Mouse (Mus musculus): Measurements from ENCODE around the gene Rtbdn. TPM values are rescaled to one million over a fixed set of nuclear protein-coding genes. Genes with fewer than 3 reads are reported as not detected.

Gene Rtbdn
- polyA plus RNA-seq, 1 experiment, result 0.13 TPM

DNA sequence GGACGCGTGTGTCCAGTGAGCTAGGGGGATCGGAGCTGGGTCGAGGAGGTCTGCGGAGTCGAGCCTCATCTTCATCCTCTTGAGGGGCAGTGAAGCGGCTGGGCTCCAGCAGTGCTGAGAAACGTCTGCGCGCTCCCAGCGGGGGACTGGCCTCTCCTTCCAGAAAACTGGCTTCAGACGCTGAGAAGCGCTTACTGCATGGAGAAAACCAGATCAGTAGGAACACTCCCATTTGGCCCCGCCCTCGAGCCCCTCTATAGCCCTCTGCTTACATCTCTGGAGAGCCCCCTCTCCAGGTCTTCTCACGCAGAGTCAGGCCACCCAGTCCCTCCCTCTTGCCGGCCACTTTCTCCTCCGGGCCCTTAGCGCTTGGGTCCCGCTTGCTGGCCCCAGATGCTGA lies 29.0 kb upstream of the Rtbdn start:
- TF ChIP-seq POLR2A (IDR thresholded peaks at IDR 0.05; ENCODE audit: control insufficient read depth, extremely low read depth, insufficient read depth, low read length, poor library complexity) (no peak), CTCF (IDR thresholded peaks at IDR 0.05; ENCODE audit: borderline replicate concordance, control insufficient read depth, extremely low read depth, insufficient read depth, low read length, poor library complexity) (no peak)
- no peak for DNase-seq
- no peak overlapping the region for H3K27ac ChIP-seq (ENCODE audit: control insufficient read depth, insufficient read depth, low read length)
- no peaks in the 10 kb centered on the region; the same call in 1 of the 2 replicates for H3K27me3 ChIP-seq (ENCODE audit: control insufficient read depth, insufficient read depth, low read length)
- WGBS, result 77% methylated on average over 20 of the region's 20 CpGs
- no peak overlapping the region for H3K4me3 ChIP-seq (ENCODE audit: control insufficient read depth, insufficient read depth, low read length)
- peaks cover 4% of the 10 kb centered on the region for H3K4me1 ChIP-seq (replicated peaks; ENCODE audit: control insufficient read depth, insufficient read depth, low read length)
- no peaks in the 10 kb centered on the region for H3K36me3 ChIP-seq (ENCODE audit: control insufficient read depth, insufficient read depth, low read length)

DNA sequence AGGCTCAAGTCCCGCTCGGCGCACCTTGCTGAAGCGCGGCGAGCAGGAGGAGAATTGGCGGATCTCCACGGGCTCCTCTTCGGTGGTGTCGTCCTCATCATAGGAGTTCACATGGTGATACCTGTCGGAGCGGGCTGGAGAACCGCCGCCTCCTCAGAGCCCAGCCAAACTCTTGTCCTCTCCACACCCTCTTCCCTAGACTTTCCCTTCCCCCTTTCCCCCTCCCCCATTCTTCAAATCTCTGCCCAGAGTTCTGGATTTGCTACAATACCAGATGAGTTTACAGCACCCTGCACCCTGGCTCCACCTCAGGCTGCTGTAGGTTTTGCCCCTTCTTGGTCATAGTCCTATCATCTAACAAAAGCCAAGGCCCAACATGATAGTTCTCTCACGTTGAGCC lies 28.1 kb upstream of the Rtbdn start:
- no peaks in the 10 kb centered on the region; the same call in 1 of the 2 replicates for H3K27me3 ChIP-seq (ENCODE audit: control insufficient read depth, insufficient read depth, low read length)
- TF ChIP-seq CTCF (IDR thresholded peaks at IDR 0.05; ENCODE audit: borderline replicate concordance, control insufficient read depth, extremely low read depth, insufficient read depth, low read length, poor library complexity) (no peak), POLR2A (IDR thresholded peaks at IDR 0.05; ENCODE audit: control insufficient read depth, extremely low read depth, insufficient read depth, low read length, poor library complexity) (no peak)
- 97% methylated on average over 15 of the region's 15 CpGs for WGBS
- H3K27ac ChIP-seq (ENCODE audit: control insufficient read depth, insufficient read depth, low read length), result no peak overlapping the region
- DNase-seq, result no peak
- H3K4me3 ChIP-seq (ENCODE audit: control insufficient read depth, insufficient read depth, low read length), result no peak overlapping the region
- no peaks in the 10 kb centered on the region for H3K36me3 ChIP-seq (ENCODE audit: control insufficient read depth, insufficient read depth, low read length)
- peaks cover 1% of the 10 kb centered on the region for H3K4me1 ChIP-seq (replicated peaks; ENCODE audit: control insufficient read depth, insufficient read depth, low read length)

DNA sequence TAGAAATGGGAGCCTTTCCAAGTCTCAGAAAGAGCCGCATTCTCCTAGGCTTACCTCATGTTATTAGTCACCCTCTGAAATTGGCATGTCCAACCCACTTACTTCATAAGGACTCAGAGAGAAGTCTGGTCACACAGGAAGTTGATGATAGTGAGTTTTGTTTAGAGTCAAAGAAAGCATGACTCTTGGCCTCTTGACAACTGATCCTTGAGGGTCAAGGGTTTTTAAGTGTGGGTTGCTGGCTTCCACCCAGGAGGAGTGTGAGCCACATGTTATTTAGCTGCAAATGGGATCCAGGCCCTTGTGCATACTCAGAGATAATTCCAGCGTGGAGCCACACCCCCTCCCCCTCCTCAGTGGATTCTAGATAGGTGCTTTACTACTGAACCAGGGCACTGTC lies 25.2 kb upstream of the Rtbdn start:
- Histone ChIP-seq H3K27me3 (ENCODE audit: control insufficient read depth, insufficient read depth, low read length) (no peaks in the 10 kb centered on the region; the same call in 1 of the 2 replicates), H3K4me1 (replicated peaks; ENCODE audit: control insufficient read depth, insufficient read depth, low read length) (0 out of 2 replicates have a peak, but pooled peaks cover 2% of the 10 kb centered on the region), H3K27ac (ENCODE audit: control insufficient read depth, insufficient read depth, low read length) (no peak overlapping the region), H3K36me3 (ENCODE audit: control insufficient read depth, insufficient read depth, low read length) (no peaks in the 10 kb centered on the region), H3K4me3 (ENCODE audit: control insufficient read depth, insufficient read depth, low read length) (no peak overlapping the region)
- no peak for DNase-seq
- no peak for TF ChIP-seq POLR2A (IDR thresholded peaks at IDR 0.05; ENCODE audit: control insufficient read depth, extremely low read depth, insufficient read depth, low read length, poor library complexity)
- no peak for TF ChIP-seq CTCF (IDR thresholded peaks at IDR 0.05; ENCODE audit: borderline replicate concordance, control insufficient read depth, extremely low read depth, insufficient read depth, low read length, poor library complexity)
- WGBS, result 96% methylated on average over 2 of the region's 2 CpGs

DNA sequence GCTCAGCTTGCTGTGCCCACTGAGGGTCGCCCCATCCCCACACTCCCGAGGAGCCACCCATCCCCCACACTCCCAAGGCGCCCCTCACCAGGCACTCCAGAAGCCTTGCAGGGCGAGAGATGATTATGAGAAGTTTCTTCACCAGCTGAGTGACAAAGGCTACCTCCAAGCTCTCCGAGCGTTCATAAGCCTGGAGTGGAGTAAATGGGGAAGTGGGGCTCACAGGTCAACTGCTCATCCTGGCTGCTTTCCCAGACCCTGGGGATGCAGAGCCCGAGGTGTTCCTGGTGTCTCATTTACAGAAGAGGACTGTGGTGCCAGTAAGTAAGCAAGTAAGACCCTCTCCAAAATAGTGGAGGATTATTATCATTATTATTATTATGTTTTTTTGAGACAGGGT lies 21.2 kb upstream of the Rtbdn start:
- Histone ChIP-seq H3K4me1 (replicated peaks; ENCODE audit: control insufficient read depth, insufficient read depth, low read length) (0 out of 2 replicates have a peak, but pooled peaks cover 2% of the 10 kb centered on the region), H3K36me3 (ENCODE audit: control insufficient read depth, insufficient read depth, low read length) (no peaks in the 10 kb centered on the region), H3K27ac (ENCODE audit: control insufficient read depth, insufficient read depth, low read length) (no peak overlapping the region), H3K4me3 (ENCODE audit: control insufficient read depth, insufficient read depth, low read length) (no peak overlapping the region), H3K27me3 (ENCODE audit: control insufficient read depth, insufficient read depth, low read length) (peaks cover 3% of the 10 kb centered on the region; the same call in 1 of the 2 replicates)
- no peak for TF ChIP-seq CTCF (IDR thresholded peaks at IDR 0.05; ENCODE audit: borderline replicate concordance, control insufficient read depth, extremely low read depth, insufficient read depth, low read length, poor library complexity)
- no peak for TF ChIP-seq POLR2A (IDR thresholded peaks at IDR 0.05; ENCODE audit: control insufficient read depth, extremely low read depth, insufficient read depth, low read length, poor library complexity)
- no peak for DNase-seq
- WGBS, result 44% methylated on average over 7 of the region's 7 CpGs

DNA sequence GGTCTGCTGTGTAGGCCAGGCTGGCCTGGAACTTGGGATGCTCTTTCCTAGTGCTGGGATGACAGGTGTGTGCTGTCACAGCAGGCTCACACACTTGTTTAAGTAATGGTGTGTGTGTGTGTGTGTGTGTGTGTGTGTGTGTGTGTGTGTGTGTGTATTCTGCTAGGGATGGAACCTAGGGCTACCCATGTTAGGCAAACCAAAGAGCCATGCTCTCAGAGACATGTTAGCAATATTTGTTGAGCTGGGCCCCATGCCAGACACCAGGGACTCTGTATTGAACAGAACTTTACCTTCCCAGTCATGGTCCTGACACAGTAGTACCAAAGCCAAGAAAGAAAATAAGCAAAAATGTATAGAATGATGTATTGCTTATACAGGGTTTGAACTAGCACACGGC lies 19.3 kb upstream of the Rtbdn start:
- H3K36me3 ChIP-seq (ENCODE audit: control insufficient read depth, insufficient read depth, low read length), result no peaks in the 10 kb centered on the region
- TF ChIP-seq POLR2A (IDR thresholded peaks at IDR 0.05; ENCODE audit: control insufficient read depth, extremely low read depth, insufficient read depth, low read length, poor library complexity) (no peak), CTCF (IDR thresholded peaks at IDR 0.05; ENCODE audit: borderline replicate concordance, control insufficient read depth, extremely low read depth, insufficient read depth, low read length, poor library complexity) (no peak)
- peaks cover 3% of the 10 kb centered on the region; the same call in 1 of the 2 replicates for H3K27me3 ChIP-seq (ENCODE audit: control insufficient read depth, insufficient read depth, low read length)
- WGBS, result 74% methylated on average over 1 of the region's 1 CpGs
- DNase-seq, result no peak
- no peak overlapping the region for H3K27ac ChIP-seq (ENCODE audit: control insufficient read depth, insufficient read depth, low read length)
- H3K4me1 ChIP-seq (replicated peaks; ENCODE audit: control insufficient read depth, insufficient read depth, low read length), result 0 out of 2 replicates have a peak, but pooled peaks cover 2% of the 10 kb centered on the region
- no peak overlapping the region for H3K4me3 ChIP-seq (ENCODE audit: control insufficient read depth, insufficient read depth, low read length)

DNA sequence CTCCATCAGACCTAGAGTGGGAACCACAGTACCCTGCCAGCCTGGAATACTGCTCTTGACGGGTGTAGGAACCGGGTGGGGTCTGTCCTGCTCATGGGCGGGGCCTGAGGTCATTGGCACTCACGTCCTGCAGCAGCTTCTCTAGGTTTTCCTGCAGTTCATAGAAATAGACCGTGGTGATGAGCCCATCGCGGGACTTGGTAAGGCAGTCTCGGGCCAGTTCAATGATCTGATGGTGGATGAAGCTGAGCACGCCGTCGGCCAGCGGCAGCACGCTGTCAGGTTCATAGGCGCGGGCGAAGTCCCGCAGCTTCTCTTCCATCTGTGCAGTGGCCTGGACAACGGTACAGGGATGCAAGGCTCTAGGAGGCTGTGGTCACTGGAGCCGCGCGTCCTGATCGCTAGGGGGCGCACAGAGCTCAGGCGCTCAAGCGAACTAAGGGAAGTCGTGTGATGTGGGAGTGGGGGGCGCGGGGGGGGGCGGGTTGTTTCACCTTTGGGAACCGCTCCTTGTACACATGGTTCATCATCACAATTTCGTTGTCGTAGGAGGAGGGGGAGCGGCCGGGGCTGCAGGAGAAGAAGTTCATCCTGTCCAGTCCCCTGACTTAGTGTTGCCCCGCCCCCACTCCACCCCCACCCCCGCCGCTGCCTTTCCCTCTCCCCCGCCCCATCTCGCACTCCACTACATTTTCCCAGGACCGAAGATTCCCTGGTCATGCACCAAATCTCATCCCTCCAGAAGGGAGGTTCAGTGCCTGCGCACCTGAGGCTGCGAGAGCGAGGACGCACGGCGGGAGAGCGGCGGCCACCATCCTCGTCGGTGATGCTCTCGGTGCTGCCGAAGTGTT lies 18.1 kb upstream of the Rtbdn start:
- Histone ChIP-seq H3K4me3 (ENCODE audit: control insufficient read depth, insufficient read depth, low read length) (no peak overlapping the region), H3K27me3 (ENCODE audit: control insufficient read depth, insufficient read depth, low read length) (peaks cover 3% of the 10 kb centered on the region; the same call in 1 of the 2 replicates), H3K27ac (ENCODE audit: control insufficient read depth, insufficient read depth, low read length) (no peak overlapping the region), H3K4me1 (replicated peaks; ENCODE audit: control insufficient read depth, insufficient read depth, low read length) (0 out of 2 replicates have a peak, but pooled peaks cover 2% of the 10 kb centered on the region), H3K36me3 (ENCODE audit: control insufficient read depth, insufficient read depth, low read length) (no peaks in the 10 kb centered on the region)
- peak; percentile 58 for DNase-seq
- 10% methylated on average over 48 of the region's 52 CpGs for WGBS
- TF ChIP-seq POLR2A (IDR thresholded peaks at IDR 0.05; ENCODE audit: control insufficient read depth, extremely low read depth, insufficient read depth, low read length, poor library complexity) (no peak), CTCF (IDR thresholded peaks at IDR 0.05; ENCODE audit: borderline replicate concordance, control insufficient read depth, extremely low read depth, insufficient read depth, low read length, poor library complexity) (peak; percentile 73; the same call in 1 of the 2 replicates)

Measured in thymus, adult 2 months (tissue).